Mouse (Mus musculus) large intestine, adult 2 months (tissue): ENCODE results near the gene Artn. TPM values are rescaled to one million over a fixed set of nuclear protein-coding genes. Genes with fewer than 3 reads are reported as not detected.

ENCODE experiments used
- DNase-seq: peaks from one replicate; pipeline ENCODE4 v3.0.0-alpha.2; 2012; ENCODE audit warnings: low read depth, low spot score
- WGBS: fragments of 180-500 bp; shearing (Covaris S2); methylation state at CpG from one replicate; pipeline ENCODE4 v1.1.7; 2018; 5-methylcytosine and 5-hydroxymethylcytosine counted together
- polyA plus RNA-seq: library from polyadenylated mRNA; depleted of rRNA; stranded (reverse); fragments of >200 nt; gene quantifications from 2 replicates; pipeline ENCODE4 v1.2.3, GENCODE M21; 2012; rRNA removed

Gene Artn
- 1.2 and 1.3 TPM in 2 replicates for polyA plus RNA-seq

- no peak for DNase-seq
- under 1% methylated on average over 33 of the region's 33 CpGs for WGBS
These were observed at the start of gene Artn for GRCm38 (mm10) chr4:117929391-117929881. Gene Artn (minus strand): TSS chr4:117929763.

DNA sequence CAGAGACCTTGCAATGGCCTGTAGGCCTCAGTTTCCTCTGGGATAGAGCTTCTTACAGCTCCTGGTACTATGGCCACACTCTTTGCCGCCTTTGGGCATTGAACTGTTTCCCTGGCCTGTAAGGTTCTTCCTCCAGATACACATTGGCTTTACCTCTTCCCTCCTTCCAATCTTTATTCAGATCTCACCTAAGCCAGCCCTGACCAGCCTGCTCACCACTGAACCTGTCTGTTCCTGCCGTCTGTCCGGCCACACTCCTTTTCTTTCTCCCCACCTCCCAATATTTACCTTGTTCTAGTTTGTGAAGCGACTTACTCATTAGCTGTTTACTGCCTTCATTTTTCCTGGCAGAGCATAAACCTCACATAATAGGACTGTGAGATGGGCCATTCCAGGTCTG, 49.6 kb upstream of the Artn start:
- no peak for DNase-seq
- WGBS, result 90% methylated on average over 4 of the region's 4 CpGs

- 92% methylated on average over 9 of the region's 9 CpGs for WGBS
These were observed 48.7 kb upstream of the Artn start for GRCm38 (mm10) chr4:117978282-117978681.

DNA sequence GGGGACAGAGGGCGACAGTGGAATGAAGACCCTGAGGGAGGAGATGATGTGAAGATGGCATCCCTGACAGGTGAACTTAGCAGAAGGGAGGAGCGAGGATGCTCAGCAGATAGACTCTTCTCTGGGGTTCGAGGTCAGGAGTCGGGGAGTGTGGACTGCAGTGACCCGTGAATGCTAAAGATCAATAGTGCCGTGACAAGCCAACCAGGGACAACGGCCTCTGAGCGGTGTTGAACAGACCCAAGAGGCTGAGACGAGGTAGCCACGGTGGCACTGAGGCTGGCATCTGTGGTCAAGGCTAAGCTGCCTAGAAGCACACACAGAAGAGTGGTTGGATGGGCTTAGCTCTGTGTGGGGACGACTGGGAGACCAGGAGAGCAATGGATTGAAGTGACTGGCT, 48.3 kb upstream of the Artn start:
- WGBS, result 96% methylated on average over 11 of the region's 11 CpGs
- DNase-seq, result no peak

More at GRCm38 (mm10) chr4:117978282-117978681, 48.7 kb upstream of the Artn start:
- DNase-seq, result no peak

DNA sequence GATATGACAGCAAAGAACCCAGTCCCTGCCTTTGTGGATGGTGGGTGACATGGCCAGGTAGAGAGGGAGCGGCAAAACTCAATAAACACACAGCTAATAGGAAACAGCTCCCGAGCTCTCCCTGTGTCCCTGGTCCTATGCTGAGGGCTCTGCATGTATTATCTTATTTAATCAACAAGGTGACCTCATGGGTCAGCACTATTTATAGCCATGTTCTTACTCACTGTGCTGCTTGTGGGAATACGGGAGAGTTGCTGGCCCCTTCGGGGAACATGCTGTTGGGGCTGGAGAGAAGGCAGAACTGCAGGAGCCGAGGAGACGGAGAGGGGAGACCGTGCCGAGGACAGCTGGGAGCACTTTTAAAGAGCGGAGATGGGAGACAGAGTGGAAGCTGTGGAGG, 47.8 kb upstream of the Artn start:
- 82% methylated on average over 9 of the region's 9 CpGs for WGBS
- no peak for DNase-seq

DNA sequence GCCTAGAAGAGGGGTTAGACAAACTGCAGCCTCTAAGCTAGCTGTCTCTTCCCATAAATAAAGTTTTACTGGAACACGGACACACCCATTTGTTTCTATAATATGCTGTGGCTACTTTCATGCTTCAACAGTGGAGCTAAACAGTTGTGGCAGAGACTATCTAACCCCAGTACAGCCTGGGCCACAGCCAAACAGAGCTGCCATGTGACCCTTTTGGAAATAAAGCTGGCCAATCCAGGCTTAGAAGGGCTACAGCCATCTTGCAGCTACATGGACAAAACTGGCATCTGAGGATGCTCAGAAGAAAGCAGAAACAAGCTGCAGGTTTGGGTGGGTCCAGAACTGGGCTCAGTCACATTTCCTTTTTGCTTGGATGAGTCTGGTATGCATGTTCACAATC, 46.3 kb upstream of the Artn start:
- DNase-seq, result no peak
- WGBS, result 43% methylated on average over 1 of the region's 1 CpGs

DNA sequence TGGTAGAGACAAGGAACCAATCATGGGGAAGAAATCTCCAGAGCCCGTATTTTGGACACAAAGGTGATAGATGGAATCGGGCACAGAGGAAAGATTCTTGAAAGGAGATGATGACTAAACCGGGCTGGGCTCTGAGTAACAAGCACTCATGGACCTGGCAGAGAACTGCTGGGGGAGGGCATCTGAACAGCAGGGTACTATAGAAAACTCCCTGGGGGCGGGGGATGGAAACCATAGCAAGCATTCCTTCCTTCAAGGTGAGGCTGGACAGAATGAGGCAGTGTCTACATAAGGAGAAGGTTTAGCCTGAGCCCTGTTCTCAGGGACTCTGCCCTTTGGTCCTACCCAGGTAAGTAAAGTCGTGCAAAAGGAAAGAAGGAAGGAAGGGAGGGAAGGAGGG, 45.2 kb upstream of the Artn start:
- DNase-seq, result no peak
- WGBS, result 50% methylated on average over 5 of the region's 5 CpGs

- WGBS, result 69% methylated on average over 10 of the region's 10 CpGs
- no peak for DNase-seq
These were observed 43.4 kb upstream of the Artn start for GRCm38 (mm10) chr4:117972999-117973398.

DNA sequence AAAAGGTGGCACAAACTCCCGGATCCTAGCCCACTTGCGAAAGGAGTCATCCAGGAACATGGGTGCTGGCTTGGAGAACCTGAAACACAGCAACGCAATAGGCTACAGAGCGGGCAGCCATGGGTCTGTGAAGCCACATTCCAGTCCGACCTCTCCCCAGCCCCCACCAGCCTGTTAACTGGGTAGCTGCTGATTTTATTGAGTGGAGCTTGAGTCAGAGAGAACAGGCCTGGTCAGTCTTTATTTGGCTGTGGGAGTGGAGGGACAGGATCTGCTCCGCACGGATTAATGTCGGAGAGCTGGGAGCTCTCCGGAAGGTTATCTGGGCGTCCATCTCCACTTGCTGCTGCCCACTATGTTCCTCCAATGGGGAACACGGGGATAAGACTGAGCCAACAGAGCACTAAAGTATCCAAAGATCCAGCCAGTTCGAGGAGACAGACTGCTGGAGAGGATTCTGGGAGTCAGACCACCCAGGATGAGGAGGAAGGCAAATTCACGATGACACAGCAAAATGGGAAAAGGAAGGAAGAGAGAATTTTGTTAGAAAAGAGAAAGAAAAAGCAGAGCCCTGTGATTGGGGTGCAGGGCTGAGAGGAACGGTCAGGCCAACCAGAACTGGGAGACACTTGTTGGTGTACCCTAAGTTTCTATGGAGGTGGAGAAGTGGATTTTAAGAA, 34.9 kb upstream of the Artn start:
- WGBS, result 71% methylated on average over 14 of the region's 14 CpGs
- DNase-seq, result no peak

DNA sequence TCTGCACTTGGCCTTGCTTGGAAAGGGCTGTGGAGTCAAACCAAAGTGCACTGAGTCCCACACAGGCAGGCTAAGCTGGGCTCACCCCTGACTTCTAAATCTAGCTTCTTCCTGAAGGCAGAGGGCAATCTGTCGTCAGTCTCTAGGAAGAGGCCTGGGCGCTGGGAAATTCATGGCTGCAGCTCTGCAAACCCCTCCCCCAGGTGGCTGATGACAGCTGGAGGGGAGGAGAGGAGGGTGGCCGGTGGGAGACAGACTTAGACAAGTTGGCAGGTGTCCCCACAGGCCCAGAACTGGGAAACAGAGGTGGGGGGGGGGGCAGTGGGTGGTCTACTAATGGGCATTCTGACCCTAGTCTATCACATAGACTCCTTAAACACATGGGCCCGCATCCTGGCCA, 27.9 kb upstream of the Artn start:
- WGBS, result 84% methylated on average over 4 of the region's 4 CpGs
- no peak for DNase-seq

DNA sequence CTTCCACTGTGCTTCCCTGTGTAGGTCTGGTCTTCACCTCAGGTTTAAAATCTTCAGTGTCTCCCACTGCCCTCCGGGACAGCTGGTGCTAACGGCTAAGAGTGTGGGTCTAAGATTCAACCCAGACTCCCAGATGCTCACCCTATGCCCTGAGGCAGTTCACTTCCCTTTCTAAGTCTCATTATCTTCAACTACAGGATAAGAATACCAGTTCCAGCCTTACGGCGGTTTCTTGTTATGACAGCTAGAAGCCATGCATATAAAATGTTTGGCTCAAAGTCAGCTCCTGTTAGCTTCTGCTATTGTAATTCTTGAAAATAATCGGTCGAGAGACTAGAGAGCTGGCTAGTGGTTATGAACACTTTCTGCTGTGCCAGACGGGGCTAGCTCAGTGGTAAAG, 17.9 kb upstream of the Artn start:
- no peak for DNase-seq
- 73% methylated on average over 7 of the region's 7 CpGs for WGBS

GRCm38 (mm10) chr4:117946639-117947305, 17.2 kb upstream of the Artn start:
- 49% methylated on average over 11 of the region's 11 CpGs for WGBS
- no peak for DNase-seq

DNA sequence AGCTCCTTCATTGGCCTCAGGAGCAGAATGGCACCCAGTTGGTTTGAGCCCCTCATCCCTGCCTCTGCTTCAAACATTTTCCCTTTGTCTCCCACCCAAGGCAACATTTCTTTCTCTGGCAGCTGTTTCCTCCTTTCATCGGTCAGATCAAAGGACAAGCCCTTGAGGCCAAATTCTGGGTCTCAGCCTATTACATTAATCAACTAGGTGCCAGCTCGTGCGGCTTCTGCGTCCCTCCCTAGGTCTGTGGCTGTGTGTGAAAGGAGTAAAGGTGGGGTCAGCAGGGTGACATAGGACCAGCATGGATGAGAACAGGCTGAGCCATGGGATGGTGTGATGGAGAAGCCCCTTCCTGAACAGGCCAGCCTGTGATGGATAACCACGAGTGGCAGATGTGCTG, 13.8 kb upstream of the Artn start:
- DNase-seq, result no peak
- WGBS, result 80% methylated on average over 5 of the region's 5 CpGs

DNA sequence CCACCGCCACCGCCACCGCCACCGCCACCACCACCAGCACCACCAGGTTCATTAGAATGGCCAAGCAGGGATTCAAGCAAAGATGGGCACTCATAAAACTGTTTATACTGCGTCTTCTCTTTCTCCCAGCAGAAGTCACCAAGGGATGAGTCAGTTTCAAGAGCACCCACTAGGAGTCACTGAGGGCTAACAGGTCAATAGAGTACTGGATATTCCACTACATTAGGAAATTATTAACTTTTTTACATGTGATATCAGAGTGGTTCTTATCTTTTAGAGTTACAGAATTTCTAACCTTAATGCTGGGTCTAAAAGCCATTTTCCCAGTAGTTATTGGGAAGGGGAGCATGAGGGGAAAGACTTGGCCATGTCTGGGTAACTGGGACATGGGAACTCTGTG, 7.4 kb upstream of the Artn start:
- WGBS, result 92% methylated on average over 5 of the region's 5 CpGs
- no peak for DNase-seq

- DNase-seq, result no peak
- 84% methylated on average over 4 of the region's 4 CpGs for WGBS
These were observed 4.5 kb upstream of the Artn start for GRCm38 (mm10) chr4:117934081-117934480.

- DNase-seq, result no peak
- 82% methylated on average over 5 of the region's 5 CpGs for WGBS
These were observed 3.7 kb upstream of the Artn start for GRCm38 (mm10) chr4:117933248-117933647.

DNA sequence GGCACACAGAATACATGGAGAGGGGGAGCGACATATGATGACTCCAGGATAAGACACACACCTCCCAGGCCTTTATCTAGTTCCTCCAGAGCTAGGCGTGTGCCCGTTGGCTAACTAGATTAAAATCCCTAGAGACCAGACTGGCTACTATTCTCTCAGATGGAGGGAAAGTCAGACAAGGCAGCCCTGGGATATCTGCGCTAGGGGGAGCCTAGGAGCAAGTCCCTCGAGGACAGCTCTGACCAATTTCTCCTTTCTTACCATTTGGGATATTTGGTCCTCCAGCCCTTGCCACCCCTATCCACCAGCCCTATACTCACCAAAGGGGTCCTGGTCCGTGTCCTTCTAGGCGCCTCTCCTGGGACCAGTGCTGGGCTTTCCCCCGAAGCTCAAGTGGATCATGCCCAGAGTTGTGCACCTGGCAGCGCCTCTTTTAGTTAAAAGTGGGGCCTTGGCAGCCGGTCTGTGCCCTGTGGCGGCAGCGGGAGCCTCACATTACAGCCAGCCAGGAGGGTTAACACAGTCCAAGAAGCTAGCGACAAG, 793 bp downstream of the Artn start:
- no peak for DNase-seq
- 2% methylated on average over 13 of the region's 13 CpGs for WGBS

DNA sequence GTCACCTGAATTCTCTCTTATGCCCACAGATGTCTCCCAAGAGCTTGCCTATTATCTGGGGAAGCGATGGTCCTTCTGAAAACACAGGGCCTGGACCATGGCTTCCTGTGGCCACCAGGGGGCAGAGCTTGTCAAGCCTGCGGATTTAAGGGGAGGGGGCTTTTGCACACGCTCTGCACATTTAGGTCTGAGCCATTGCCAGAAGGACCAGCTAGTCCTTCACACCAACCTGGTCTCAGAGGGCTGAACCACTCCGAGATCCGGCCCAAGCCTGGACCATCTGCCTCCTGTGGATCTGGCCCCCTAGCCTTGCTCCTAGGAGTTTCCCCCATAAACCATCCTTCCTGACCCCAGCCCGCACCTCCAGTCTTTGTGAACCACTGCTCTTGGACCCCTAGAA, 1.3 kb downstream of the Artn start:
- no peak for DNase-seq
- 33% methylated on average over 6 of the region's 6 CpGs for whole genome bisulfite sequencing

DNA sequence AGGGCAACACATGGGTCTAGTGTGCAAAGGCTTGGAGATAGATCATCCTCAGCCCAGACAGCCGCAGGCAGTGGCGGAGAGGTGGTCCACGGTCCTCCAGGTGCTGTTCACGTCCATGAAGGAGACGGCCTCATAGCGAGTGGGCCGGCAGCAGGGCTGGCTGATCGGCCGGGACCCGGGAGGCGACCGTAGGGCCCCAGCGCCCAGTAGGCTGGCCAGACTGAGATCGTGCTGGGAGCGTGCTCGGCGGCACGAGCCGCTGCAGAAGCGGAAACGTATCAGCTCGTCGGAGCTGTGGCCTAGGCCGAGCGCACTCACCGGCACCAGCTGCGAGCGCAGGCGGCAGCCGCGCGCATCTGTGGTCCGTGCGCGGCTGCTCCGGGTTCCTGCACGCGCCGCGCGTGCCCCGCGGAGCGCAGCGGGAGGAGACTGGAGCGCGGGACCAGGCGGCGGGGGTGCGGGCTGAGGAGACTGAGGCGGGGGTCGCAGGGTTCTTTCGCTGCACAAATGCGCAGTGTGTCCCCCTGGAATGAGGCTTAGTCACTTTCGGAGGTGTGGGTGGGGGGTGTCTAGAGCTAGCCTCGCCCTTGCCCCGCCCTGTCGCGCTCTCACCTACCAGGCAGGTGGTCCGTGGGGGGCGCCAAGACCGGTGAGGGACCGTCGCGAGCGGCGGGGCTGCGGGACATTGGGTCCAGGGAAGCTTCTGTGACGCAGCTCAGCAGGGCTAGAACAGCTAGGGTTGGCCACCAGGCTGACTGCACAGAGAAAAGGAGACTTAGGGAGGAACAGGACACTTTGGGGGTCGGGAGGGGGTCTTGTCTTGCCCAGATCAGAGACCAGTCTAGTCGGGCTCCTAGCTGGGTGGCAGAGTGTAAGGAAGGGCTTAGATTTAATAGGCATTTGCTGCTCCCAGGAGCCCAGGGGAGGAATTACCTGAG, 2.7 kb downstream of the Artn start:
- no peak for DNase-seq
- WGBS, result 4% methylated on average over 71 of the region's 71 CpGs

DNA sequence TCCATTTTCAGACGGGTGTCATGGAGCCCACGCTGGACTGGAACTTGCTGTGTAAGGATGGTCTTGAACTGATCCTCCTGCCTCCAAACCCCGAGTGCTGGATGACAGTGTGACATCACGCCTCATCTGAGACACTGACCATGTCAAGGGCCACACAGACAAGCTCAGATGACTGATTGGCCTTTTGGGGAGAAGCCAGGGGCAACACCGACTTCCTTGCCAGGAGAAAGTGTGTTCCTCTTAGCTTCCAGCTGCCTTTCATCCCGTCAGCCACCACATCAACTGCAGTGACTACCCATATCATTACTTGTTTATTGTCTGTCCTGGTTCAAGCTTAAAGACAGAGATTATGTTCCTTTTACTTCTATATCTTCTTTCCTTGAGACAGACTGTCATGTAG, 4.6 kb downstream of the Artn start:
- WGBS, result 57% methylated on average over 6 of the region's 6 CpGs

More for the DNA sequence above, 4.6 kb downstream of the Artn start:
- no peak for DNase-seq
